Mouse (Mus musculus) kidney, postnatal 4 days (tissue): Measurements from ENCODE around the gene Zfand3.
A peak's percentile ranks its signal among the peaks of the same experiment; 100 is the strongest.

Source experiments
- DNase-seq, 2 experiments: peaks; one replicate each; pipeline ENCODE4 v3.0.0; 2021; ENCODE audit warnings: mixed read lengths in 2 of 2

Zfand3 gene

DNA sequence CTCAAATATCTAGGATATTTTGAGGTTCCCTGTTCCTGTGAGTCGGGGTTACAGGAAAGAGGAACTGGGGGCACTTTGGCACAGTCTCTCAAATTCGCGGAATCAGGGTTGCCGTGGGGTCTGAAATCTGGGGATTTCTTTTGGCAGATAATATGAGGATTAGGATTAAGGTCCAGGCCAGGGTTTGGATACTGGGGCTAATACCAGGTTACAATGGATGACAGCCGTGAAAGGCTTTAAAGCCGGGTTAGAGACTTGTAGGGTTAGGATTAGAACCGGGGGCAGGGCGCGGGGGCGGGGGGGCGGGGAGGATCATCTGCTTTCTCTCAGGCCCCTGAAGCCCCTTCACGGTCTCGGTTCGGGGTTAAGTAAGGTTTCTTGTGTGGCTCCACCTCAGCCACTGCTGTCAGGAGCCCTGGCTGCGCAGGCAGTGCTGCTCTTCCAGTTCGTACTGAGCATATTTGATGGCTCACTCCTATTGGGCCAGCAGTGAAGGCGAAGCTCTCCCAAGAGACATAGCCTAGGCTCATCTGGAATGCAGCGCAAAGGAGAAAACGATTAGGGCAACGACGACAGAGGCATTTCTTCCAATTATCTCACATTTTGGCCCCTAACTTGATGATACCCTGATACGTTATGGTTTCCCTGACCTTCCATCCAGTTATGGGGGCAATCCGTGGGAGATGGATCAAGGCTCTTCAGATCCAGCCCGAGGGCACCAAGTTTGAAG lies 5.8 kb upstream of the Zfand3 start:
- DNase-seq, result no peak

DNA sequence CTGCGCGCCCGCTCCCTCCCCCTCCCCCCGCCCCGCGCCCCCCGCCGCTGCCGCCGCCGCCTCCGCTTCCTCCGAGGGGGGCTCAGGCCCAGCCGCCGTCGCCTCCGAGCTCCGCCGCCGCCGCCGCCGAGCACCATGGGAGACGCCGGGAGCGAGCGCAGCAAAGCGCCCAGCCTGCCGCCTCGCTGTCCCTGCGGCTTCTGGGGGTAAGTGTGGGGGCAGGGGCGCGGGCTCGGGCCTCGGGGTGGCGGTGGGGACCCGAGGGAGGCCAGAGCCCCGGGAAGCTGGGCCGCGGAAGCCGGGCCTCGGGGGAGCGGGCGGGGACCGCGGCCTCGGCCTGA lies 540 bp downstream of the Zfand3 start:
- DNase-seq, result no peak

DNA sequence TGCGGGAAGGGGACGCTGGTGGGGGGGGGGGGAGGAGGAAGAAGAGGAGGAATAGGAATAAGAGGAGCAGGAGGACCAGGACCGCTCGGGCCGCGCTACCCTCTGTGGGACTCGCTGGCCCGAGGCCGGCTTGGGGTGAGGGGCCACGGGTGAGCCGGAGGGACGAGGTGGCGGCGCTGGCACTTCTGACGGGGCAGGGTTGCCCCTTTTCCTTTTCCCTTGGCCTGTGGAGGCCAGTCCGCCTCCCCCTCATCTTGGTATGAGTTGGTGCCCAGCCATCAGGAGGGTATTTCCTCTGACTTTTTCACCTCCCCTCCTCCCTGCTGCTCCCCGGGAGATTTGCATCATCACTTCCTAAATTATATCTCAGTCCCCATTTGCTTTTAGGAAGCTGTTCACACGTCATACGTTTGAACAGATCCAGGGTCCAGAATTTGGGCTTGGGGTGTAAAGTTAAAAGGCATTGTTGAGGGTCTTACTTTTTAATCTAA lies 963 bp downstream of the Zfand3 start:
- peak; percentile 57 to 67 for DNase-seq

DNA sequence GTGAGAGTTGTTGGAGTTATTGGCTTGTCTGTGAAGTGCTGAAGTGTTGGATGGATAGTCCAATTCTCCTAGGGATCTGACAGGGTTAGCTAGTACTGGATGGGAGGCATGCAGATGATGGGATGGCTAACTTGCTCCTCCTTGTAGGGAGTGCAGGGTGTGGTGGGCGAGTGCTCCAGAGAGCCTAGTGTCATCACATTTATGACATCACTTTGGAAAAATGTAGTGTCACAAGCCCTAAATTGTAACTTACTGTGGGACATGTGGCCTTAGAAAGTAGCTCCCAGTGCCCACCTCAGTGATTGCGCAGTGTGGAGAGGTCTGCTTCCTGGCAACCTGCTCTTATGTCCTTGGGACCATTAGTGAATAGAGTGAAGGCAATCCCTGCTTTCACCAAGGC lies 2.3 kb downstream of the Zfand3 start:
- DNase-seq, result no peak

DNA sequence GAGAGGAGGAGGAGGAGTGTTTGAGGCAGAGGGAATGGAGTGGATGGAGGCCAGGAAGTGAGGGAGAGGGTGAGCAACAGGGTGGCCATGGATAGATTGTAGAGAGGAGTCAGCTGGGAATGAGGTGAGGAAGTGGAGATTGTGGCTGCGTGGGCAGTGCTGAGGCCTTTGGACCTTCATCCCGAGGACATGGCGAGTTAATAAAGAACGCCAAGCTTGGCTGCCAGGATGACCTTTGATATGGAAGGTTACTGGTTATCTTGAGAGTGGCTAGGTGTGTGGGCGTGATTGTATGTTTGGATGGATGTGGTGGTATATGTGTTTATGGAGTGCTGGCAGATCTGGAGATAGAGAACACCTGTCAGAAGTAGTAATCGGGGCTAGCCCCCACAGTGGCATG lies 3.4 kb downstream of the Zfand3 start:
- DNase-seq, result peak in 1 of 2 experiments; percentile 45

DNA sequence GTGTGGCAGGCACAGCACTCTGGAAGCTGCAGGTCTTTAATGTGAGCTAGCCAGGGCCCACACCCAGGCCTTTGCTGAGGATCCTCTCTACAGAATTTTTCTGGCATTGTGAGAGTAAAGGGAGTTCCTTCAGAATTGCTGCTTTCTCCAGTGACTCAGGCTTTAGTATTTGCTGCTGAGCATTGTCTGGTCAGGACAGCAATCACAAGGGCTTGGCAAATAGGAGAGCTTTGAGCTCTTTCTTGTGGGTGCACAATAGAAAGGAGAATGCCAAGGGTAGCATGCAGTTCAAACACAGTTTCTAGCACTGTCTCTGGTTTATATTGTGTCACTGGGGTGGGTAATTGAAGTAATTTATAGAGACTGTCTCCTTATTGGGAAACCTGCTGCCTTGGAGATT lies 3.9 kb downstream of the Zfand3 start:
- DNase-seq, result no peak

DNA sequence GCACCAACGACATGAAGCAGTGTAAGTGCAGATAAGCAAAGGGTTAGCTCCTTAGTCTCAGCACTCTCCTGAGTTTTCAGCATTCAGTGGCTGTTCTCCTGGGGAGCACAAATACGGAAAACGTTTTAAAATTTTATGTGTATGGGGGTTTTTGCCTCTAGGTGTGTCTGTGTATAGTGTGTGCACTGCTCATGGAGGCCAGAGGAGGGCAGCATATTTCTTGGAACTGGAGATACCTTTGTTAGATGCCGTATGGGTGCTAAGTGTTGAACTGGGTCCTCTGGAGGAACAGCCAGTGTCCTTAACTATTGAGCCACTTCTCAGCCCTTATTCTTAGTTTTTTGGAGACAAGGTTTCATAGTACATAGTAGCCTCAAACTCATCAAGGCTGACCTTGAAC lies 10.1 kb downstream of the Zfand3 start:
- no peak for DNase-seq

DNA sequence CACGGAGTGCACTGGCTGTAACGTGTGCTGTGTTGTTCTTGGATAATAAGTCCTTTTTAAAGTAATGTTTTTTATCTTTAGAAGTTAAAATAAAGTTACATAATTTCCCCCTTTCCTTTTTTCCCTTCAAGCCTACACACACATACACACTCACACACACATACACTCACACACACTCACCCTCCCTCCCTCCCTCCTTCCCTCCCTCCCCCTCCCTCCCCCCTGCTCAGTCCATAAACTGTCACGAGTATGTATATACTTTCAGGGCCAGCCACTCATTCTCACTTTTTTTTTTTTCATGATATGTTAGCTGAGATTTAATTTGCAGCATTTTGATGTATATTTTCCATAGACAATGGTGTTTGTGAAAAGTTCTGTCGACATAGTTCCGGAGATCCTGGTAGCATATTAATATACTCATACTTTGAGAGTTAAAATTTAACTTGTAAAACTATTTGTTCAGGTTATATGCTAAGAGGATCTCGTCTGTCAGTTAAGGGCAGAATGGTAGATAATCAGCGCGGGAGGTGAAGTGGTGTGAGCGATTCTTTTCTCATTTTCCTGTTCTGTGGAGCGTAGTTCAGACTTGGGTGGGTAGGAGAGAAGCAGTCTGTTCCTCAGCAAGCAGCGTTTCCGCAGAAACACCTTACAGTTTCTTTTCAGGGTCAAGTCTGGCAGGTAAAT lies 14.5 kb downstream of the Zfand3 start:
- DNase-seq, result no peak

DNA sequence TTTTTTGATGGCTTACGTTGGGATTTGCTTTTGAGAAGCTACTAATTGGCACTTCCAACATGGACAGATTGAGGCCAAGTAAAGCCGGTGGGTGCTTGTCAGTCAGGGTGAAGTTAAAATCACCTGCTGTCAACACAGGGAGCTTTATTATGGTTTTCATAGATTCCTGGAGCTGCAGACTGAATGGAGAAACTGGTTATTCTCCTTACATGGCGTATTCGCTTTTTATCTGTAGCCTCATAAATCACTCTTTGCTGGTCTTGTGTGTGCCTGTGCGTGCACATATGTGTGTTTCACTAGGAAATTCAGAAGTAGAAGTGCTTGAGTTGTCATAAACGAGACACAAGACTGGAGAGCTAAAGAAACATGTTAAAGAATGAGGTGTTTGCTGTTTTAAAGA lies 15.4 kb downstream of the Zfand3 start:
- DNase-seq, result no peak

DNA sequence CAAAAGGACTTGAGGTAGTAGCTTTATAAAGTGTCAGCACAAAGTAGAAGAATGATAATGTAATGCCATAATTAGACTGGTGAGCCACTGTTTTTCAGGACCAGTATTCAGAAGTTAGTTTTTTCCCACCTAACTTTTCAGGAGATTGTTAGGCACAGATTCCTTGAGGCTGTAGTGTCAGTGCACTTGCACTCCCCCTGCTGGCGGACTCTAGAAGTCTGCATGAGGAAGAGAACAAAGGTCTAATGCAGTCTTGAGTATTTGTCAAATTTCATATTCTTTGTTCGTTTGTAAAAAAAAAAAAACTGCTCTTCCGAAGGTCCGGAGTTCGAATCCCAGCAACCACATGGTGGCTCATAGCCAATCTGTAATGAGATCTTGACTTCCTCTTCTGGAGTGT lies 20.1 kb downstream of the Zfand3 start:
- DNase-seq, result peak; percentile 89 to 91

DNA sequence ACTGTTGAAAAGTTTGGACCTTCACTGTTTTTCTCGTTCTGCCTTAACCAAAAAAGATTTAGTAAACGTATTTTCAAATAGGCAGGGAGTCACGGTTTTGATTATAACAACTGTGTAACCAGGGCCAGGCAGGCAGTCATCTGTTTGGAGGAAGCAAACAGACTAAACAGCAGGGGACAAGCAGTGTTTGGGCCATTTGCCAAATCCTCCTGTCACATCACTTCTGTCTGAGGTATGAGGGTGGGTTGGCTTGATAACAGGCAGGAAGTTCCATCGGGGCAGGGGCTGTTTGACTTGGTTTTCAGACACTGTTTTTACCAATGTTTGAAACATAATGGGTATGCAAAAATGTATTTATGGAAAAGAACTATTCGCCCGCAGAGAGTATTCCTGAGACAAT lies 22.1 kb downstream of the Zfand3 start:
- DNase-seq, result peak in 1 of 2 experiments; percentile 28

DNA sequence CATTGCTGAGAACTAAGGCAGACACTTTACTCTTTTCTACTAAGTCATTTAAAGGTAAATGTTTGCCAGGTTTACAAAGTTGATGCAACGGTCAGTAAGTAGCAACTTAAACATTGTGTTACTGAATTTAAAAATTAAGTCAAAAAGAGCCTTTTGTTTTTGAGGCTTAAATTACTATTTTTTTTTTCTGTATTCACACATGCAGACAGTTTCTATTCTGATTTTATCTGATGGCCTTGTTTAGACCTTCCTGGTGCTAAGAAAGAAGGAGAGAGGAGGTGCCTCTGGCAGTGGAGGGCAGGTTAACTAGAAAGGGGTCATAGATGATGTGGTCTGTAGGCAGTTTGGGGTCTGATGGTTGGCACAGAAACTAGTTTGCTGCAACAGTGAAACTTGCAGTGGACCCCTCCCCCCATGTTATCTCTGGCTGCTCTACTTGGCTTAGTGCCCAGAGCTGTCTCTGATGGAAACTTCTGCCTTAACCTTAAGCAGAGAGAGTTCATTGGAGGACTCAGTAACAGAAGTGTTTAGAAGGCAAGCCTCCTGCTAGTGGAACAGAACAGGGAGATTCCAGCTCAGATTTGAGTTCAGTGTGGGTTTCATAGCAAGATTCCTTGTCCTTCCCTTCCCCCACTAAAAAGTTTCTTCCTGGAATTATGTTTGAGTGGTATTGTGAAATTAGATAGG lies 23.0 kb downstream of the Zfand3 start:
- DNase-seq, result peak; percentile 69 to 78

DNA sequence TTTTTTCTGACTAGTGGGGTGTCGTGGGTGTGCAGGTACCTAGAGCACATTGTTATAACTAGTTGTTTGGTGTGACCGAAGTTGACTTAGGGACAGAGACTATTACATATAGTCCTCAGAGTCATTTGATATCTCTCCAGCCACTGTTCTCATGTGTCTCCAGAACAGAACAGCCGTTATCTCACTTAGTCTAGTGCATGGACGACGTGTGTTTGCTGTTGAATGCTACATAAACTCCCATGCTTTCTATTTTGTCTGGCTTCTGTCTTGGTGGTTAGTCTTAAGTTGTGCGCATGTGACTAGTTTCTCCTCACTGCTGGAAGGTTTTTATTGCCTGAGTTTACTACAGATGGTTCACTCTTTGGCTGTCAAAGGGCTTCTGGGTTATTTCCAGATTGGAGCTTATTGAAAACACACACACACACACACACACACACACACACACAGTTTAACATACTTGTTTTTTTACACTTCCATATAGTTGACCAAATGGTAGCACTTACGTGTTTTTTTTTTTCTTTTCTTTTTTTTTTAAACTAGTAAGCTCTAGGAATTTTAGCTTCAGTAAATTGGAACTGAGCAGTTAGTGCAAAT lies 25.2 kb downstream of the Zfand3 start:
- no peak for DNase-seq

DNA sequence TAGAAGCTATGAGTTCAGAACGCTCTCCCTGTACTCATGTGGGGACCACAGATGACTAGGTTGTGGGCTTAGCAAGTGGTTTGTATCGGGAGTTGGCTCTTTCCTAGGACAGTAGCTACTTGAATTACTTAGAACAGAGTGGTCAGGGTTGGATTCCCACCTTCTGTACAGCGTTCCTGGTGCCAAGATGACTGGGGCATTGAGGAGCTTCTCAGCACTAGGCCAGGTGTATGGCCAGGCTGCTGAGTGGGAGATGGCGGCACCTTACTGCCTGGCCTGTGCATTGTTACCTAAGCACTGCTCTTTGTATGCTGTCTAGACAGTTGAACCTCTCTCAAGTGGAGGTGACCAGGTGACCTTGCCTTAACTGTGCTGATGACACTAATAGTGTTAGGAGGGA lies 28.3 kb downstream of the Zfand3 start:
- no peak for DNase-seq

DNA sequence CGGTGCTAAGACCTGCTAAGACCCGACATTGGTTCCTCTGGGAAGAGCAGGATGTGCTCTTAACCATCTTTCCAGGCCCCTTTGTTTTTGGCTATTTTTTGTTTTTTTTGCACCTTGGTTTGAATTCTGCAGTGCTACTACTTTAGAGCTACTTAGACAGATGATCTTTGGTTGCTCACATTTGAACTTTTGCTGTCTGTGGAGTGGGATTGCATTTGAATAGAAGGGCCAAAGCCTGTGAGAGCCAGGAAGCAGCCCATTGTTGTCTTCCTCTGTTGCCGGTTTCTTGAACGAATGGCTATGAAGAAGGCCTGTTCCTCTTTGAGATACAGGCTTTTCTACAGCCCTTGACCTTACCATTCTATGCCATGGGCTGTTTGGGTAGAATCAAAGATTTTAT lies 29.5 kb downstream of the Zfand3 start:
- no peak for DNase-seq

DNA sequence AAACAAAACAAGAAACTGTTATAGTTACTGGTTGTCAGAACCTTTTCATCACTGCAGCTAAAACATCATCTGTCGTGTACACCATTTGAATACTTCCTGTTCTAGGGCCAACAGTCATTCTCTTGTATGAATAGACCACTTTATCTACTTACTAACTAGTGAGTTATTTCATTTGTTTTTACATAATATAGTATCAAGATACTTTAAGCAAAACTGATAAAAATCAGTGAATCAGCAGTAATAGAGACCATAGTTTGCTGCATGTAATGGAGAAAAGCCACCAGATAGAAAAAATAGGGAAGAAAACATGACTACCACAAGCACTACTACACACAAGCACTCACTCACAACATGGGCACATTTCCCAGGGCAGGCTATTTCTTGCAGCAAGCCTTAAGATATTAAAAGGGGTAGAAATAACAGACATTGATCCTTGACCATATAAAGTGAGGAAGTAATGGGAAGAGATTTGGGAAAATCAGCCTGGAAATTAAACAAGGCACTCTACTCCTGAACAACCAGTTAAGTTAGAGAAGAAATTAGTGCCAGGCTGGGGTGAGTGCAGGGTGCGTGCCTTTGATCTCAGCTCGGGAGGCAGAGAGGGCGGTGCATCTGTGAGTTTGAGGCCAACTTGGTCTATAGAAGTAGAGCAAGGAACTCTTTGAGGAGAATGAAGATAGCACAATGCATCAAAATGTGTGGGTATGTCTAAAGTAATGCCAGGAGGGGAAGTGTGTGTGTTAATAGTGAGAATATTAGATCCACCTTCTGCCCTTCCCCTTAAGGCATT lies 30.9 kb downstream of the Zfand3 start:
- DNase-seq, result no peak

DNA sequence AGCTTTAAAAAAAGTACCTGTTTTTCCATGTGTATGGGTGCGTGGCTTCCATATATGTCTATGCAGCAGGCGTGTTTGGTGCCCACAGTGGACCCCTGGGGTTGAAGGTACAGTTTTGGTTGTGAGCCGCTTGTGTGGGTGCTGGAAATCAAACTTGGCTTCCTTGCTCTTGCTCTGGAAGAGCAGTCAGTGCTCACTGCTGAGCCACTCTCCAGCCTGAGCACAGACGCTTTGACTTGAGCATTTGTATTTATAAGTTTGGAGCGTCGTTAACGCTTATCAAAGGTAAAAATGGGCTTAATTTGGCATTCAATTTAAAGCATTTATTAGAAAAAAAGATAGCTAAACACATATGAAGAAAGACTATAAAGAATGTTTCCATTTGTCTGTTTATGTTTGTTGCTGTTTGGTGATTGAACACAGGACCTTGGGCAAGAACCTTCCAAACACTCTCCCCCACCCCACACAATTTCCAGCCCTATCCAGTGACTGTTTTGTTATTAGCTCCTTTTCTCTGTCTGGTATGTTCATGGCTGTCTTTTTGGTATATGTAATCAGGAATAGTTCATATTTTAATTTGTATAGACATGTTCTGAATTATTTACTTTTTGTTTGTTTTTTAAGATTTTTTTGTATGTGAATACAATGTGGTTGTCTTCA lies 38.8 kb downstream of the Zfand3 start:
- DNase-seq, result no peak

DNA sequence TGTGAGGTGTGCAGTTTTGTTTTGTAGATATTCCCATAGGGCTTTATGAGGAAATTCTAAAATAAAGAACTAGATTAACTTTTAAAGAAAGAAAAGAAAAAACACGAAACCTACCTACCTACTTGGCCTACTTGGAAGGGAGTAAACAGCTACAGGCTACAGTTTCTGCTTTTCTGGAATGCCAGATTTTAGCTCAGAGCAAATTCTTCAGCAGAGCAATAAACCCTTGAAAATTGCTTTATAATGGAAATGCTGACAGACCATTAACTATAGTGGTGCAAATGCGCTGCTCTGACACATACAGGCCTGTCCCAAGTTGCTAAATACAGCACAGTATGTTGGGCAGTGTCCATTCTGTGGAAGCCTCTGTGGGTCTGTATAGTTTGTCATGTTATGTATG lies 40.6 kb downstream of the Zfand3 start:
- no peak for DNase-seq

DNA sequence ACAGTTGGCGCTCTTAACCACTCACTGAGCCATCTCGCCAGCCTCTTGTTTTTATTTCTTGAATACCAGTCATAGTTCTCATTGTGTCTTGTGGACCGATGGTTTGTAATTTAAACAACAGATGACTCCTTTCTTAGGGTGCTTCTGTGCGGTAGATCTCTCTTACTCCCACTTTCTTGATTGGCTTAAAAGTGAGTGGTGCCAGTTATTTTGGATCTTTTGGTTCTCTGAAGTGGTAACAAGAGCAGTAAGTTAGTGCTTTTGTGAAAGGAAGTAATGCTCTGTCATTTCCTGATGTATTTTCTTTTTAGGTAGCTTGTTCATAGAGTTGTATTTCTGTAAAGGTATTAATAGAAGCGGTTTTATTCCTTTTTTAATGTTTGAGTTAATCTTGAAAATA lies 42.1 kb downstream of the Zfand3 start:
- DNase-seq, result no peak

DNA sequence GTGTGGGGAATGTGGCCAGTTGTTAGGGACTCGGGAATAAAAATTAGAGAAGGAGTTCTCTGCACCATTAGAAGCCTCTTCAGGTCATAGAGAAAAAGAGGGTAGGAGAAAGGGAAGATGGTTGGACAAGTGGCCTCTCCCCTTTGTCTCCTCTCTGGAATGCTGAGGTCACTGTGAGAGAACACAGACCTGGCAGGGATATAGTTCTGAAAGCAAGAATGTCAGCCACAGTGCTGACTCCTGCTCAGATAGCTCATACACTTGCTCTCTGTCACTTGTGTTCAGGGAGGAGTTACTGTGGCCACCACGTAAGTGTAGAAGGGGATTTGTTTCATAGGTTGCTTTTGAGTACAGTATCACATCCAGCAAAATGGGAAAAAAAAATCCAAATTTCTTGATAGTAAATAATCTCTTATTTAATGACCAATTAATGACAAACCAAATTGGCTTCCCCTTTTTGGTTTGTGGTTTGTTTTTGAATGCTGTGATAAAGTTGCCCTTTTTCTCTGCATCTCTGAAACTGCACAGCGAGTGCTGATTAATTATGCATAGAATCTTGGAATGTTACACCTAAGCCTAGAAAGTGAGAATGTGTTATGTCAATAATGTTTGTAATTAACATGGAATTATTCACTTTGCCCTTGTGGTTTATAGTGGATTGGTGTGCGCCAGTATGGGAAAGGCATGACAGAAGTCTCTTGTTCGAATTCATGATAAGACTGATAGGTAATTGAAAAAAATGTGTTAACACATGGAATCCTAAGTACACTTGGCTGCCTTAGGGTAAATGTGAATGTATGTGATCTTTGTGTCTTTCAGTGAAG lies 47.2 kb downstream of the Zfand3 start:
- no peak for DNase-seq

DNA sequence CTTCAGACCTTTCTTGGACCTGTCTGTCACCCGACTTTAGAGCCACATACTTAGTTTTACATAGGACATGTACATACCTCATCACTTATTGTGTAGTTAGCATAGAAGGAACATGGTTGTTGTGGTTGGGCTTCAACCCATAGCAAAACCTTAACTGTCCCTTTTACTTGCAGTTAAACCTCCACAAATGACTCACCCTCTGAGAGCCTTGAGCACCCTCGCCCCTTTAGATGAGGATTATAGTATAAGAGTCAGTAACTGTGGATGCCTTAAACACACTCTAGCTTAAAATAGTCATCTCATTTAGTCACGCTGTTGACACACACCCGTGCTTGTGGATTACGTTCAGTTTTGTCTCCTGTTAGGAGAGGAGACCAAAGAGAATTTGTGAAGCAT lies 47.8 kb downstream of the Zfand3 start:
- DNase-seq, result no peak
